Mouse (Mus musculus) ovary, postnatal 36 days (tissue): ENCODE results near the gene Syne1.

Experiments used
- DNase-seq: peaks from one replicate; pipeline ENCODE4 v3.0.0; 2022; ENCODE audit warnings: low spot score, mixed read lengths

Gene Syne1

GRCm38 (mm10) chr10:5305555-5305954 is 245.7 kb downstream of the Syne1 start:
- peak; percentile 15 for DNase-seq

- DNase-seq, result no peak
These were observed 255.9 kb downstream of the Syne1 start for GRCm38 (mm10) chr10:5295291-5295891.

- DNase-seq, result no peak
These were observed 261.7 kb downstream of the Syne1 start for GRCm38 (mm10) chr10:5289575-5289909.

GRCm38 (mm10) chr10:5288716-5289574 is 262.3 kb downstream of the Syne1 start:
- peak; percentile 61 for DNase-seq

GRCm38 (mm10) chr10:5288262-5288661 is 263.0 kb downstream of the Syne1 start:
- DNase-seq, result no peak

- DNase-seq, result no peak
These were observed 275.5 kb downstream of the Syne1 start for GRCm38 (mm10) chr10:5275769-5276168.

- no peak for DNase-seq
These were observed 280.6 kb downstream of the Syne1 start for GRCm38 (mm10) chr10:5270641-5271040.

- DNase-seq, result peak; percentile 7
These were observed 286.9 kb downstream of the Syne1 start for GRCm38 (mm10) chr10:5264418-5264817.

- no peak for DNase-seq
These were observed 288.6 kb downstream of the Syne1 start for GRCm38 (mm10) chr10:5262636-5263035.

- no peak for DNase-seq
These were observed 294.6 kb downstream of the Syne1 start for GRCm38 (mm10) chr10:5256686-5257085.

GRCm38 (mm10) chr10:5253752-5254151 is 297.5 kb downstream of the Syne1 start:
- DNase-seq, result no peak

GRCm38 (mm10) chr10:5250702-5251101 is 300.6 kb downstream of the Syne1 start:
- DNase-seq, result no peak

GRCm38 (mm10) chr10:5239680-5240079 is 311.6 kb downstream of the Syne1 start:
- no peak for DNase-seq

- no peak for DNase-seq
These were observed 314.4 kb downstream of the Syne1 start for GRCm38 (mm10) chr10:5236926-5237325.

GRCm38 (mm10) chr10:5236171-5236570 is 315.1 kb downstream of the Syne1 start:
- no peak for DNase-seq

GRCm38 (mm10) chr10:5234721-5235501 is 316.4 kb downstream of the Syne1 start:
- no peak for DNase-seq

- DNase-seq, result no peak
These were observed 322.2 kb downstream of the Syne1 start for GRCm38 (mm10) chr10:5229129-5229528.

- DNase-seq, result no peak
These were observed 323.7 kb downstream of the Syne1 start for GRCm38 (mm10) chr10:5227395-5228076.

GRCm38 (mm10) chr10:5215943-5216342 is 335.3 kb downstream of the Syne1 start:
- no peak for DNase-seq

- no peak for DNase-seq
These were observed 343.2 kb downstream of the Syne1 start for GRCm38 (mm10) chr10:5207905-5208641.

- no peak for DNase-seq
These were observed 345.3 kb downstream of the Syne1 start for GRCm38 (mm10) chr10:5205977-5206376.

- DNase-seq, result no peak
These were observed 345.7 kb downstream of the Syne1 start for GRCm38 (mm10) chr10:5205570-5205969.
